Mouse (Mus musculus): ENCODE measurements around the gene Arrdc3.

The Arrdc3 gene

GRCm38 (mm10) chr13:80920939-80921338, 37.8 kb downstream of the Arrdc3 start:
- no peak for DNase-seq (ENCODE audit: low spot score)

GRCm38 (mm10) chr13:80921593-80922327, 38.6 kb downstream of the Arrdc3 start:
- DNase-seq (ENCODE audit: low spot score): no peak

DNA sequence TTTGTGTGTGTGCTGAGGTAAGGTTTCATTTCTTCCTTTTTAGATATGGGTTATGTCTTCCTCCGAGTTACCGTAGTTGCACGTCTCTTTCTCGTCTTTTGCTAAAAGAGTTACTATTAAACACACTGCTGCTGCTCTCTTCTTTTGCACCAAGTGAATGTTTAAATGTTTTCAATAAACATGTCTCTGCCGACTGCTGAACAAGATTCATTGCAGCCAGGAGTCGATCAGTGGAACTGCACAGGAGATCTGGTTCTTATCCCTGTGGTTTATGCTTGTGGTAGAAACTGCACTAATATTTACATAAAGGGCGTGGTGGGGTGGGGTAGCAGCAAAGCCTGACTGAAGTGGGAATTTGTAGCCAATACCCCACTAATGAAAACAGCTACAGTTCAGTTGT, 45.0 kb downstream of the Arrdc3 start:
- no peak for DNase-seq (ENCODE audit: low spot score)

DNA sequence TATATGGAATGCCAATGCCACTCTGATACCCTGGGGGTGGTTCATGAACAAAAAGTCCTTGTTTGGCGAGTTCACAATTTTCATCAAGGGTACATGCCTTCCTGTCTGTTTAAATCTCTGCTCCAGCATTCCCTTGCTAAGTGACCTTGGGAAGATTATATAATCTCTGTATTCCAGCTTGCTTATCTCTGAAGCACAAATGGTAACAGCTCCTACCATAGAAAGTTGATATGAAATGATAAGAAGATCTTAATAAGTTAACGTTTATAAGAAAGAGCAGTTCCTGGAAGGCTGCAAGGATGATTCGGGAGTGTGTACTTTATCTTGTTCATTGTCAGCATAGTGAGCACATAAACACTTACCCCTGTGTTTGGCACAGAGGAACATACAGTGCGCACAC, 46.8 kb downstream of the Arrdc3 start:
- DNase-seq (ENCODE audit: low spot score): no peak

- DNase-seq (ENCODE audit: low spot score): no peak
Measured at GRCm38 (mm10) chr13:80932816-80933402, 49.7 kb downstream of the Arrdc3 start.

DNA sequence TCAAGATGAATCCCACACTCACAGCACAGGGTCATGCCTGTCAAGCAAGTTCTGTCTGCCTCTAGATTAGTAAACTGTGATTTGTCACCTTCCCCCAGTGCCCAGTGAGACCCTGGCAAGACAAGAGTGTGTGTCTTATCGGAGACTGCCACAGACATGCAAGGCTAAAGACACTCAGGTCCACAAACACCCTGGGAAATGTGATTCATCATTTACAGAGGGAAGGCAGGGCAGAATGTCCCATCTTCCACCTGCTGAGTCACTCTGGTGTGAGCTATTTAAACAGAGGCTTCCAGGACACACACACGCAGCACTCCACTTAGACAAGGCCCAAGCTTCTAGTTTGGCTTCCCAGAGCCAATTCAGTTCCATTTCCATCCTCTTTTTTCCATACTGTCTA, 53.2 kb downstream of the Arrdc3 start:
- DNase-seq (ENCODE audit: low spot score): no peak

GRCm38 (mm10) chr13:80939228-80939627, 56.0 kb downstream of the Arrdc3 start:
- DNase-seq (ENCODE audit: low spot score): no peak

GRCm38 (mm10) chr13:80939866-80940265, 56.7 kb downstream of the Arrdc3 start:
- DNase-seq (ENCODE audit: low spot score): no peak

- DNase-seq (ENCODE audit: low spot score): no peak
Measured at GRCm38 (mm10) chr13:80940421-80940820, 57.2 kb downstream of the Arrdc3 start.

DNA sequence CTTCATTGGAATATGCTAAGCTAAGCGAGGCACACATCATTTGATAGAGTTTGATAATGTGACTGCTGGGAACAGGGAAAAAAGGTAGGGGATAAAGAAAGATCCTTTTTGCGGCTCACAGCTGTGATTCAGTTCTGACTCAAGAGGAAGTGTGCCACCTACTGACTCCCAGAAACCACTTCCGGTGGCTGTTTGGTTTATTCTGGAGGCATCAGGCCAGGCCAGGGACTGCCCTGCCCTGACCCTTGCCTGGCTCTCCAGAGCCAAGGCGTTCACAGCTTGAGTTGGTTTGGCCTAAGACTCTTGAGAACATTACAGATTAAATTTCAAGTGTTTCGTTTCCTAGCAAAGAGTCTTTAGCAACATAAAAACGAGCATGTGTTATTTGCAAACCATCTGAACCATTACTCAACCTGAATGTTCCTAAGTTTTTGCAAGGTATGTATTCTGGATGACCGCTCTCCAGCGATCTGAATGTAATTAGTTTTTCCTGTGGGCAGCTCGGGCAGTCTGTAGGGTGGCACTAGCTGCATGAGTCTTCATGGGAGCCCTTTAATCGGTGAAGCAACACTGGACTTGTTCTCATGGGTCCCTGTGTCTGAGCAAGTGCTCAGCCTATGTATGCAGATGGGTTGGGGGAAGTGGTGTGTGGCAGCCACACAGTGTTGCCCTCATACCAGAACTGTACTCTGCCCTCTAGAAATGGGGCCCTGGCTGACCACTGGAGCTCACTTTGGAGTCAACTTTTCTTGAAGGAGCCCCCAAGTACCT, 57.9 kb downstream of the Arrdc3 start:
- DNase-seq (ENCODE audit: low spot score): peak; percentile 25

GRCm38 (mm10) chr13:80944532-80944931, 61.3 kb downstream of the Arrdc3 start:
- no peak for DNase-seq (ENCODE audit: low spot score)
